Mouse (Mus musculus) lung, adult 2 months (tissue): Measurements from ENCODE around the gene Zfp687. TPM values are rescaled to one million over a fixed set of nuclear protein-coding genes. Genes with fewer than 3 reads are reported as not detected.

Experiments used
- DNase-seq: peaks from one replicate; pipeline ENCODE4 v3.0.0; 2022
- H3K4me1 ChIP-seq: fragments of 200-500 bp; 2 replicates; pipeline ENCODE4 v1.6.1; 2011; ENCODE audit warnings: low read length; ENCODE audit not compliant: control insufficient read depth, insufficient read depth
- H3K4me3 ChIP-seq: fragments of 200-500 bp; replicated peaks from 2 replicates; pipeline ENCODE3; 2011; ENCODE audit warnings: low read depth, mild to moderate bottlenecking, control low read depth, low read length; ENCODE audit errors: extremely low read depth
- CTCF ChIP-seq: fragments of 200-500 bp; IDR thresholded peaks from 2 replicates; pipeline ENCODE4 v1.5.1; 2011; ENCODE audit warnings: mild to moderate bottlenecking, low read length, control low read depth; ENCODE audit not compliant: insufficient read depth
- POLR2A ChIP-seq: fragments of 200-500 bp; IDR thresholded peaks from 2 replicates; pipeline ENCODE4 v1.6.1; 2011; ENCODE audit warnings: low read depth, mild to moderate bottlenecking, control low read depth, low read length, borderline replicate concordance; ENCODE audit errors: extremely low read depth
- WGBS: fragments of 180-500 bp; shearing (Covaris S2); methylation state at CpG from one replicate; pipeline ENCODE4 v1.1.7; 2018; 5-methylcytosine and 5-hydroxymethylcytosine counted together
- polyA plus RNA-seq: library from polyadenylated mRNA; depleted of rRNA; stranded (reverse); fragments of >200 nt; gene quantifications from 2 replicates; pipeline ENCODE4 v1.2.3, GENCODE M21; 2012; rRNA removed

Zfp687 gene
- polyA plus RNA-seq, 1 experiment, result 20.6 TPM

DNA sequence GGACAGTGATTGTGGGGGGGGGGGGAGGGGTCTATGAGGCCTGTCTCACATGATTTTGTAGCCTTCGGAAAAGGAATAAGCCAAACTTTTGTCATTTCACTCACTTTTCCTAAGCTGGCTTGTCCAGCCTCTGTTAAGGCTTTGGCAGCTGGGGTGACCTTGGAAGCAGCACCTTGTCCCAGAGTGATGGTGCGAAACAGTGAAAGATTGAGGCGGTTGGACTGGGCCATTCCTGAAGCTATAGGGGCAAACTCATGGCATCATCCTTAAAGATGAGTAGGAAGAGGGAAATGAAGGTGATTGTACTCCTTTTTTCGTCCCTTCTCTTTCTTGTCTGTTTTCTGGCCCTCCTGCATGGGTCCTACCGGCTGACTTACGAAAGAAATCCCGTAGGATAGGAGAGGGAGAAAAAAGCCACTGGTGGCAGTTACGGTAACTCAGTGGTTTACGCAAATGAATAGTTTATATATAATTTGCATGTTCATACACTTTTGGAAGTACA is 41.2 kb downstream of the Zfp687 start:
- DNase-seq, result no peak
- Histone ChIP-seq H3K4me1 (peaks cover 8% of the 10 kb centered on the region; the same call in 1 of the 2 replicates), H3K4me3 (peak overlapping the region; percentile 31)
- TF ChIP-seq POLR2A (no peak), CTCF (no peak)
- 20% methylated on average over 9 of the region's 9 CpGs for WGBS

DNA sequence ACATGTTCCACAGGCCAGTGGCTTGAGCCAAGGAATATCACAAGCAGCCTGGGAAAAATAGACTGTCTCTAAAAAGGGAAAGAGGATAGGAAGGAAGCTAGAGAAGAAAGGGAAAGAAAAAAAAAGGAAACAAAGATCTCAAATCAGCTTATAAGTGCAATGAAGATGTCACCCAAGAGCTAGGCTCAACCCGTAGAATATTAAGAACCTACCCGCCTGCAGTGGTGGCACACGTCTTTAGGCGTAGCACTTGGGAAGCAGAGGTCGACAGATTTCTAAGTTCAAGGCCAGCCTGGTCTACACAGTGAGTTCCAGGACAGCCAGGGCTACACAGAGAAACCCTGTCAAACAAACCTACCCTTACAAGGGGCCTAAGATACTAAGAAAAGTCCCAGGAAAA is 41.6 kb downstream of the Zfp687 start:
- Histone ChIP-seq H3K4me3 (no peak overlapping the region), H3K4me1 (peaks cover 8% of the 10 kb centered on the region; the same call in 1 of the 2 replicates)
- DNase-seq, result no peak
- TF ChIP-seq POLR2A (no peak), CTCF (no peak)
- 85% methylated on average over 5 of the region's 5 CpGs for WGBS

GRCm38 (mm10) chr3:94972552-94972951 is 42.7 kb downstream of the Zfp687 start:
- Histone ChIP-seq H3K4me3 (no peak overlapping the region), H3K4me1 (peaks cover 8% of the 10 kb centered on the region; the same call in 1 of the 2 replicates)
- TF ChIP-seq POLR2A (no peak), CTCF (no peak)
- no peak for DNase-seq
- WGBS, result 85% methylated on average over 3 of the region's 3 CpGs

- TF ChIP-seq POLR2A (no peak), CTCF (no peak)
- no peaks in the 10 kb centered on the region for H3K4me1 ChIP-seq
- no peak overlapping the region for H3K4me3 ChIP-seq
- 57% methylated on average over 1 of the region's 1 CpGs for WGBS
- no peak for DNase-seq
Observed at GRCm38 (mm10) chr3:94965878-94966277, 49.4 kb downstream of the Zfp687 start.

DNA sequence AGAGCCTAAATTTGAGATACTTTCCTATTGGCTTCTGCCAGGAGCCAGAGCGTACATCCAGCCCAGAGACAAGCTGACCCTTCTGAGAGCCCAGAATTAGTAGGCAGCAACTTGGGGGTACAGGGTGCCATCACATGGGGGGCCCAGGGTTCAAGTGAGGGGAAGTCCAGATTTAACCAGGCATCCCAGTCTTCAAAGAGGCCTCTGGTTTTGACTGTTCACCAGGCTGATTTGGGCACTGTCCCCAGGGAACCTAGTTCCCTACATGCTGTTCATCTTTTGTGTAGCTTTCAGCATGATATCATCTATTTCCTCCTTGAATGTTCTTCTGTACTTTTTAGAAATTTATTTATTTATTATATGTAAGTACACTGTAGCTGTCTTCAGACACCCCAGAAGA is 50.3 kb downstream of the Zfp687 start:
- H3K4me3 ChIP-seq, result no peak overlapping the region
- no peak for DNase-seq
- no peaks in the 10 kb centered on the region for H3K4me1 ChIP-seq
- WGBS, result 97% methylated on average over 1 of the region's 1 CpGs
- TF ChIP-seq CTCF, result no peak
- TF ChIP-seq POLR2A, result no peak

- 53% methylated on average over 5 of the region's 5 CpGs for WGBS
- TF ChIP-seq POLR2A (peak; percentile 14; the same call in 1 of the 2 replicates), CTCF (no peak)
- Histone ChIP-seq H3K4me1 (no peaks in the 10 kb centered on the region), H3K4me3 (no peak overlapping the region)
- no peak for DNase-seq
Observed at GRCm38 (mm10) chr3:94960322-94960721, 54.9 kb downstream of the Zfp687 start.

DNA sequence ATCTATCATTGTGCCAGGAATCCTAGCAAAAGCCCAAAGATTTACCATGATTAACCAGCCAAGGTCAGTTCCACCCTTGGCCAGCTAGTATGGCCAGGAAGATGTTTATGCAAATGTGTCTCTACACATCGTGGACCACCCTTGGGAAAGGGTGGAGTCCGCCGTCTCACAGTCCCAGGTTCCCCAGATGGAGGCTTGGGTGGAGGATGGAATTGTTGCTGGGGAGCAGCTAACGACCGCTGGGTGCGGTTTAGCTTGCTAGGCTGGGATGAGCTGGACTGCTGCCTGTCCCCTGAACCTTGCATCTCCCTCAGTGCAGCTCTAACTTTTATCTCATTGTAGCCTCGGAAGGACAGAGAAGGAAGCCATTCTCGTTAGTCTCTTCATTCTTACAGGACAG is 55.4 kb downstream of the Zfp687 start:
- 47% methylated on average over 8 of the region's 8 CpGs for WGBS
- no peak for TF ChIP-seq POLR2A
- no peak overlapping the region for H3K4me3 ChIP-seq
- H3K4me1 ChIP-seq, result peaks cover 3% of the 10 kb centered on the region; the same call in 1 of the 2 replicates
- no peak for DNase-seq

DNA sequence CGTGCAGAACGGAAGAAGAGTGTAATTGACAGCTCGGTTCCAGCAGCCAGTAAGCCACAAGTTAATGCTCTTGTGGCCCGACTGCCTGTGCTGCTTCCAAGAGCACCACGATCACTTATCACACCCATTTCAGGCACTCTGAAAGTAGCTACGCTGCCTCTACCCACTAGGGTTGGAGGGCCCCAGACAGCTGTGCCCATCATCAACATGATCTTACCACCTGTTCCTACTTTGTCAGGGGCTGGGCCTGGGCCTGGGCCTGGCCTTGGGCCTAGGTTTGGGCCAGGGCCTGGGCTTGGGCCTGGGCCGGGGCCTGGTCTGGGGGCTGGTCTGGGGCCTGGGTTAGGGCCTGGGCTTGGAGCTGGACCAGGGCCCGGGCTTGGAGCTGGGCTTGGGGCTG is 57.0 kb downstream of the Zfp687 start:
- DNase-seq, result no peak
- Histone ChIP-seq H3K4me3 (no peak overlapping the region), H3K4me1 (peaks cover 6% of the 10 kb centered on the region; the same call in 1 of the 2 replicates)
- WGBS, result 90% methylated on average over 8 of the region's 8 CpGs
- no peak for TF ChIP-seq POLR2A
- no peak for TF ChIP-seq CTCF

Other genes starting within 250 kb of the Zfp687 start
- 18.8 and 27.8 TPM in 2 replicates for gene Cgn, start 229.0 kb downstream of the Zfp687 start, polyA plus RNA-seq
- 26.1 and 28.1 TPM in 2 replicates for gene Pogz, start 177.9 kb downstream of the Zfp687 start, polyA plus RNA-seq
- 175 and 210 TPM in 2 replicates for gene Psmb4, start 128.5 kb downstream of the Zfp687 start, polyA plus RNA-seq
- gene Selenbp1, start 82.4 kb downstream of the Zfp687 start, polyA plus RNA-seq, result 865 and 921 TPM in 2 replicates
- gene Rfx5, start 61.4 kb downstream of the Zfp687 start, polyA plus RNA-seq, result 10.5 and 14.6 TPM in 2 replicates
- gene Pi4kb, start 40.7 kb downstream of the Zfp687 start, polyA plus RNA-seq, result 33.8 and 38.1 TPM in 2 replicates
- gene Psmd4, start 27.2 kb upstream of the Zfp687 start, polyA plus RNA-seq, result 97.3 and 127 TPM in 2 replicates
- 14.6 and 20.4 TPM in 2 replicates for gene Pip5k1a, start 91.5 kb upstream of the Zfp687 start, polyA plus RNA-seq
- 55.3 and 62.2 TPM in 2 replicates for gene Vps72, start 95.6 kb upstream of the Zfp687 start, polyA plus RNA-seq
- gene Tmod4, start 109.0 kb upstream of the Zfp687 start, polyA plus RNA-seq, result 1.5 and 3.5 TPM in 2 replicates
- 30.1 and 43.7 TPM in 2 replicates for gene Scnm1, start 118.6 kb upstream of the Zfp687 start, polyA plus RNA-seq
- gene Lysmd1, start 118.6 kb upstream of the Zfp687 start, polyA plus RNA-seq, result 4.5 and 7.8 TPM in 2 replicates
- 24.6 and 26.4 TPM in 2 replicates for gene Tnfaip8l2, start 126.9 kb upstream of the Zfp687 start, polyA plus RNA-seq
- 10.7 and 11.8 TPM in 2 replicates for gene Sema6c, start 145.0 kb upstream of the Zfp687 start, polyA plus RNA-seq
- gene Gabpb2, start 202.5 kb upstream of the Zfp687 start, polyA plus RNA-seq, result 9.7 and 17.3 TPM in 2 replicates
- 54.0 and 71.7 TPM in 2 replicates for gene Cdc42se1, start 213.3 kb upstream of the Zfp687 start, polyA plus RNA-seq
- 6.5 and 12.3 TPM in 2 replicates for gene Mllt11, start 216.7 kb upstream of the Zfp687 start, polyA plus RNA-seq
- 0.98 and 1.1 TPM in 2 replicates for gene Gm128, start 226.2 kb upstream of the Zfp687 start, polyA plus RNA-seq
- gene Bnipl, start 235.7 kb upstream of the Zfp687 start, polyA plus RNA-seq, result 4.2 and 13.3 TPM in 2 replicates